Mouse (Mus musculus) spleen, adult 18-20 months (tissue): ENCODE results near the gene Cers6.
A peak's percentile ranks its signal among the peaks of the same experiment; 100 is the strongest.

Experiments
- DNase-seq, 2 experiments: peaks; one replicate each; pipeline ENCODE4 v3.0.0; 2022; ENCODE audit warnings: mixed read lengths in 2 of 2

Cers6 gene

DNA sequence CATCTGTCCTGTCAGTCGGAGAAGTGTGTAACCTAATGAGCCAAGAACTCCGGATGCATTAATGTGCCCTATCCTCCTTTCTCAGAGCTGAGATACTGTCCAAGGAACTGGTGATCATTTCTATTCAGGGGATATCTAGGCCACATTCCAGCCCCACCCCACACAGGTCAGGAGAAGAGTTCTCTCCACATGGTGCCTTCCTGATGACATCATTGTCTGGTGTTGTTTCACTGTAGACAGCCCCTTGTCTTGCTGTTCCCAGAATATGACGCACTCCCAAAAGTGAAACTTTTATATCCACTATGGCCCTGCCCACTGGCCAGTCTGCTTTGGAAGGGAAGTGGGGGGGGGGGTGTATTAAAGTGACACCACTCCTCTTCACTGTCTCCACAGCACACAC, 215.9 kb downstream of the Cers6 start:
- DNase-seq = no peak

DNA sequence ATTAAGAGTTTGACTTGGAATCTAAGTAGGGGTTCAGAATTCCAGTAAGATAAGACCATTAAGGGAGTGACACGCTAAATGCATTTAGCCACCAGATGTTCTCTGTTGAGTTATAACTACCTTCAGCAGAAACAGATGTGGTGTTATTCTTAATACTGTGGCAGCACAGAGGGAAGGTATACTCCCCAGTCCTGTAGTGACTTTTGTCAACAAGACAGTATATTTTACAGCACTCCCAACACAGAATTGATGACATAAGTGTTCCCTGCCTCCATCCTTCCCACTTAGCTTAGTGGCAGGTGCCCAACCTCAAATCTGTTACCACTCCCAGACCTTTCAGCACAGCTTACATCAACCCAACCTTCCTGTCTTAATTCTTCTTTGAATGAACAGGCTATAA, 219.5 kb downstream of the Cers6 start:
- DNase-seq = no peak

- DNase-seq = no peak
Observed at GRCm38 (mm10) chr2:69082499-69083197, 221.4 kb downstream of the Cers6 start.

DNA sequence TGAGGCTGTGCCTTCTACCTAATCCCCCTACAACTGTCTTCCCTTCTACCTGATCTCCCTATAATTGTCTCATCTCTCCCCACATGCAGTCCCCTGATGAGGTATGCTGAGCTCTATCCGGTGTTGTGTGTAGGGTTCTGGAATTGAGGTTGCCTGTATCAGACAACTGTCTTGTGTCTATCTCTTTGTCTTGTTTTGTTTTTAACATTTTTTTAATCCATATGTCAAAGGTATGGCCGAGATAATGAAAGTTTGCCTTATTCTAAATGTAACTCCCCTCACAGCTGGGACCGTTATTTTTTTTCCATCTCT, 221.9 kb downstream of the Cers6 start:
- no peak for DNase-seq

DNA sequence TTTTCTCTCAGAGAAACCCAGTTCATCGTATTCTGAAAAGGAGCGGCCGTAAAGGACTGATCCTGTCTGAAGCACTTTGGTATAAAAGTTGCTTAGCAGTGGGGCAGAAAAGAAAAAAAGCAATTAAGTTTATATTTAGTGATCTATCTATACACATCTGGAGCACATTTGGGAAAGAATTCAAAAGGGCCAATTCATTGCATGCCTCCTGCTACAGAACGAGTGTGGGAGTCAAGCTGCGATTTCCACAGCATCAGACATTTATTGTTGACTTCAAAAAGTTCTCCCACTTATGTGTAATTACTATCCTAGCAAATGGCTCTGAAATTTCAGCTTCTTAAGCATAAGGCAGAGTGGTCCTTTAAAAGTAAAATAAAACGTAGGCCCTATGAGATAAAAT, 223.2 kb downstream of the Cers6 start:
- DNase-seq = no peak

DNA sequence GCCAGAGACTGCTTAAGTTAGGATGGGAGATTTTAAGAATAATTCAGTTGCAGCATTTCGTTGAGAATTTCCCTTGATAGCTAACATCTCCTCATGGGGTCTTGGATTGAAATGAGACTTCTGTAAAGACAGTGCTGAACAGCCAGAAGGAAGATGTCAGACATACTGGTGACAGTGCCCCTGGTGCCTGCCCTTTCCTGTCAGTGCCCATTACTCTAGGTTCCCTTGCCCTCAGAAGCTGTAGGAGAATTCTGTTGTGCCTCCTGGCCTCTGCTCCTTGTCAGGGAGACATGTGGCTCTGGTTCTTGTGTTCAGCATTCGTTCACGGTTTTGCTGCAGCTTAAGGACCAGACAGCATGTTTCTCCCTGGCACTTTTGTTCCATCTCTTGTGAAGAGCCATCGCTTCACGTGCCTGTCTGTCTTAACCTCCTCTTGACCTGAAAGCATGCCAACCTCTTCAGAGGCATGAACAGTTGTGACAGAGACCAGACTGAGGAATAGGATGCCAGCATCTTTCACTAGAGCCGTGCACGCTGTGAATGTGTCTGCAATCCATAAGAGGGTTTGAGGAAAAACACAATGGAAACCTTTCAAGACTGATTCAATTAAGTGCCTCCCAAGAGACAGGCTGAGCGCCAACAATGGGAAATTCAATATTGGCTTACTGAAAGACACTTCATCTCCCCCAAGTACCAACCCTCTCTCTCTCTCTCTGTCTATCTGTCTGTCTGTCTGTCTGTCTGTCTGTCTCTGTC, 225.4 kb downstream of the Cers6 start:
- no peak for DNase-seq

DNA sequence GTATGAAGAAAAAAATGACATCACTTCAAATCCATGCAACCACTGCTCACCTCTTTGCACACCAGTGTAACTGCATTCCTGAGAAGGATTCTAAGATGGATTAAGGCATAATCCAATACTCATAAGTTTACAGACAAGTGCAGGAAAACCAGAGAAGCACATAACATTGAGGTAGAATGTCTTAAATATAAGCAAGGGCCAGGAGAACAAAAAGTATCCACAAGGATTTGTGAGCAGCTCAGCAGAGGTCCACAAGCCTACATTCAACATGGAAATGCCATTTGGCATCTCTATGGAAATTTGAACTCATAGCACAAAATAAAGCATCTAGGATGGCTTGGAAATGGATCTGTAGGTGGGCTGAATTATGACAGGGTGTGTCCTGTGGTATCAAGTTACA, 234.6 kb downstream of the Cers6 start:
- DNase-seq = no peak

- no peak for DNase-seq
Observed at GRCm38 (mm10) chr2:69096821-69097220, 235.6 kb downstream of the Cers6 start.

DNA sequence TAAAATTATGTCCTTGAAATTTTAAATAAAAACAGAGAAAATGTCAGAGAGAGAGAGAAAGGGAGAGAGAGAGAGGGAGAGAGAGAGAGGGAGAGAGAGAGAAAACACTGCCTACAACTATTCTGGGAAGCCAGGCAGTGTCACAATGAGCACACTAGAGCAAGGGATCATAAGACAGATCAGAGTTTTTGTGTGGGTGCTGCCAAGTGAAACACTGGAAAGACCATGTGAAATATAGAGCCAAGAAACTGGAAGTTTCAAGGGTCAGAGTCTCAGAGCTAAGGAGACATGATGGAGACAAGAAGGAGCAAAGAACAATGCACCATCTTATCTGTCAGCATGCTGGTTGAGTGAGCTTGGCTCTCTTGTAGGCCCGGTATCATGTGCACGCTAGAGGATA, 236.3 kb downstream of the Cers6 start:
- DNase-seq = no peak

DNA sequence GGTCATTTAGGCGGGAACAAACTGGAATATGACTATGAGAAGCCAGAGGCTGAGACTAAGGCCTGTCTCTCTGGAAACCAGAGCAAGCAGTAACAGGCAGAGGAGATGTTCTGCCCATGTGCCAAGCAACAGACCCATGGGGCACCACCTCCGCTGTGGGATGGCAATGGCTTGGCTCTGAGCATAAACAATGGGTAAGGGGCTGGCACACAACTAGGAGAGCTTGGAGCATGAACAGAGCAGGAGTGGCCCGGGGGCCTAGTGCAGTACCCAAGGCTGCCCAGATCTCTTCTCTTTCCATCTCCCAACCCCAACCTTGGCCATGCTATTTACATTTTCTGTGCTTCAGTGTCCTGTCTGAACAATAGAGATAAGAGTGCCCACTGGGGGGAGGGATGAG, 237.5 kb downstream of the Cers6 start:
- DNase-seq = no peak

- DNase-seq = no peak
Observed at GRCm38 (mm10) chr2:69099147-69099546, 237.9 kb downstream of the Cers6 start.

GRCm38 (mm10) chr2:69100706-69101105, 239.5 kb downstream of the Cers6 start:
- peak in 1 of 2 experiments; percentile 22 for DNase-seq

DNA sequence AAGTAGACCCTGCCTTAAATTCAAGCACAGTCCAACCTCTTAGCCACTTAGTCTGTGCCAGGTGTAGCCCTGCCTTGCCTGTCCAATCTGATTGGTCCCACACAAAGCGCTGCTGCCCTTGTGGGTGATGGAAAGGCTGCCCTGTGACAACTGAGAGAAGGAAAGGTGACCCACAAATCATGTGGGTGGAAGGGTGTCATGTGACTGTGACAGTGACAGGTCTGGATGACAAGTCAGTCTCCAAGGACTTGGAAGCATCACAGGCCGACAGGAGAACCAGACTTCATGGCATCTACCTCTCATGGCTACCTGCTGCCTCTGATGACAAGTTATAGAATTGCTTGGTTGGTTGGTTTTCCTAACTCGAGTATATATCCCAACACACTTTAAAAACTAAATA, 242.3 kb downstream of the Cers6 start:
- no peak for DNase-seq

DNA sequence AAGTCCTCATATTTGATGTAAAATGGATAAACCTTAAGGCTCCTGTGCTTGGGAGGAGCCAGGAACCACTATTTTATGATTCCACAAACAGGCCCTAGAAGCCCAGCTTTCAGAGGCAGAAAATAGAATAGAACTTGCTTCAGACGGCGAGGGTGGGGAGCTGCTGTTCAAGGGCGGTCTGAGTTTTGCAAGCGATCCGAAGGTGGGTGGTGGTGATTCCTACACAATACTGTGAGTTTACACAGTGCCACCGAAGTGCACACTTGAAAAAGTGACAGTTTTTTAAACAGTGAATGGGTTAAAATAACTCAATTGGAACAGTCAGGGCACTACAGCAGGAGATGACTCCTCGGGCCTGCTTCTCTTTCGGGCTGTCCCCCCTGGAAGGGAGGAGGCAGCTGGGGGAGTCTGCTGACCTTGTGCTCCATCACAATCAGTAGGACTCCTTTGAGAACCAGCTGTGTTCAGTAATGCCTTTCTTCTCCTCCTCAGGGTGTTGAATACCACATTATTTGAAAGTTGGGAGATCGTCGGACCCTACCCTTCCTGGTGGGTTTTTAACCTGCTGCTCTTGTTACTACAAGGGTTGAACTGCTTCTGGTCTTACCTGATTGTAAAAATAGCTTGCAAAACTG, 243.4 kb downstream of the Cers6 start:
- DNase-seq = no peak

- DNase-seq = no peak
Observed at GRCm38 (mm10) chr2:69109246-69109645, 248.0 kb downstream of the Cers6 start.

DNA sequence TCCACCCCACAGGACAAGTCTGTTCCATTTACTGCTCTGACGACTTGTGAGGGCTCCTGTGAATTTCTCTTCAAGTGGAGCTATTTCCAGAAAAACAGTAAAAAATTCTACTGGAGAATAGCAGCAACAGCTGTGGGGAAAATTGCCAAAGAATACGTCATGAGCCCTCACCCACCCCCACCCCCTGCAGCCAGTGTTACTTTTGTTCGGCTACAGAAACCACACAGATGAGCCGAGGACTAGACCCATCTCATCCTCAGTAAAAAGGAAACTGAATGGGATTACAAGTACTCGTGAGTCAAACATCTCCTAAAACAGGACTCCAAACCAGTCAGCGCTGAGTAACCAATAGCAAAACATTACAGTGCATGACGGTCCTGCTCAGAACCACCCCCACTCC, 248.5 kb downstream of the Cers6 start:
- DNase-seq = no peak

DNA sequence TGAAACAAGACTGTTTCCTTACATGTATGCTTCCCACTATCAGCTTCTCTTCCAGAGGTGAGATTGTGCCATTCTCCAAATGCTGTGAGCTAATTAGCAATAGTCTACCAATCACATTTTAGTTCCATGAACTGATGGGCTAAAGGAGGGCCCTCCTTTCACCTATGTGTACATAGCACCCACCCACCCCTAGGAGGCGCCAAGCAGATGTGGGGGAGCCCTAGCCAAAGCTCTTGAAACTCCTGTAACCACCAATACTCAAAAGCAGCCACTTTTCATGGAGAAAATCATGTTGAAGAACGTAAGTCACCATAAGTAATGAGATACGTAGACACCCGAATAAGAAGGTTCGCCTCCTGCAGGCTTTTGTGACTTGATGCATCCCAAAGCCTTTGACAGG, 251.4 kb downstream of the Cers6 start:
- no peak for DNase-seq

- no peak for DNase-seq
Observed at GRCm38 (mm10) chr2:69113829-69114547, 252.7 kb downstream of the Cers6 start.

GRCm38 (mm10) chr2:69115921-69116320, 254.7 kb downstream of the Cers6 start:
- no peak for DNase-seq

DNA sequence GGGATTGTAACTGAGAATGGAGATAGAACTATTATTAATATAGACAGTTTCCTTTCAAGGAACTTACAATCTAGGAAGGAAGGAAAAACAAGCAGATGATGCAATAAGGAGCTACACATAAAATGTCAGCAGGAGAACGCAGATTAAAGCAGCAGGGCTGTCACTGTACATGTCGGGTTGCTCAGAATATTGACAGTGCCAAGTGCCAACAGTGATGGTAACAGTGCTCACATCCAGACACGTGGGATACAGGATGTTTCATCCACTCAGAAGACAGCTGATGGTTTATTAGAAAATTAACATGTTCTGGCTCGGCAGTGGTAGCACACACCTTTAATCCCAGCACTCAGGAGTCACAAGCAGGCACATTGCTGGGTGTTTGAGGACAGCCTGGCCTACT, 255.5 kb downstream of the Cers6 start:
- DNase-seq = no peak

- no peak for DNase-seq
Observed at GRCm38 (mm10) chr2:69118994-69119393, 257.8 kb downstream of the Cers6 start.

DNA sequence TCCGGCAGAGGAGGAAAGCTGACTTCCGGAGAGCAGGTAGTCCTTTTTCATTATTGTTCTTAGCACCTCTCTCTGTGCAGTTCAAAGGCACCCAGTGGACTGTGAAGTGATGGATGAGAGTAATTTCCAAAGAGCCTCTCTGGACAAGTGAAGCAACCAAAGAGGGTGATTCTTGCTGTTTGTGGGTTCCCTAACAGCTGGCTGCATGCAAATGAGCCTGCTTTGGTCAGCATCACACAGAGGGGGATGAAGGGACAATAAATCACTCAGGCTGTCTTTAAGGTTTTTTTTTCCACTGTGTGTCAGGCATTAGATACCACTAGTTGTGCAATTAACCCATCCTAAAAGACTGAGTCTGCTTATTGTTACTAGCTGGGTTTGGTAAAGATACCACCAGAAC, 258.5 kb downstream of the Cers6 start:
- DNase-seq = no peak

- DNase-seq = no peak
Observed at GRCm38 (mm10) chr2:69121681-69122080, 260.4 kb downstream of the Cers6 start.

GRCm38 (mm10) chr2:69125425-69125824, 264.2 kb downstream of the Cers6 start:
- no peak for DNase-seq
